Mouse (Mus musculus) CH12.LX (cell line): ENCODE measurements around the gene Klhl3. TPM values are rescaled to one million over a fixed set of nuclear protein-coding genes. Genes with fewer than 3 reads are reported as not detected.

Source experiments
- DNase-seq: peaks from one replicate; pipeline ENCODE4 v3.0.0-alpha.2; 2013; ENCODE audit errors: extremely low read depth
- H3K27ac ChIP-seq: 2 replicates; pipeline ENCODE4 v1.5.1; 2012; ENCODE audit warnings: low read depth, mild to moderate bottlenecking, control low read depth, moderate library complexity; ENCODE audit not compliant: insufficient read depth
- H3K27me3 ChIP-seq: replicated peaks from 2 replicates; pipeline ENCODE3; 2012; ENCODE audit warnings: inconsistent platforms
- H3K36me3 ChIP-seq, 2 experiments: replicated peaks in 1 of 2; 2 replicates each; pipeline versions ENCODE3 to v1.6.1; 2012; ENCODE audit warnings: inconsistent platforms in 1 of 2, low read length in 1 of 2, mild to moderate bottlenecking in 1 of 2, mixed read lengths in 1 of 2, moderate library complexity in 1 of 2; ENCODE audit not compliant: control insufficient read depth in 1 of 2, insufficient read depth in 1 of 2
- H3K4me1 ChIP-seq, 2 experiments: 2 replicates each; pipeline ENCODE4 v1.6.1; 2012; ENCODE audit warnings: inconsistent platforms in 1 of 2, moderate library complexity in 1 of 2; ENCODE audit not compliant: insufficient read depth in 2 of 2, control insufficient read depth in 1 of 2
- H3K4me2 ChIP-seq: 2 replicates; pipeline ENCODE4 v1.6.1; 2012; ENCODE audit warnings: low read depth, mild to moderate bottlenecking, control low read depth; ENCODE audit not compliant: poor library complexity, insufficient read depth, severe bottlenecking
- H3K4me3 ChIP-seq, 3 experiments: fragments of 150-350 bp in 1 of 3; sonication (generic) in 1 of 3; replicated peaks in 1 of 3; 2 replicates each; pipeline versions ENCODE3 to v1.5.1; 2011 to 2012; ENCODE audit warnings: low read depth in 2 of 3, low read length in 2 of 3, mild to moderate bottlenecking in 2 of 3, moderate library complexity in 2 of 3, control low read depth in 1 of 3, improper control_type of control experiment in 1 of 3, inconsistent platforms in 1 of 3, mixed read lengths in 1 of 3; ENCODE audit not compliant: poor library complexity in 1 of 3
- H3K79me2 ChIP-seq: replicated peaks from 2 replicates; pipeline ENCODE4 v1.6.1; 2012; ENCODE audit warnings: mild to moderate bottlenecking, moderate library complexity; ENCODE audit not compliant: control insufficient read depth, poor library complexity, insufficient read depth, severe bottlenecking; ENCODE audit errors: extremely low read depth
- H3K9ac ChIP-seq: 2 replicates; pipeline ENCODE4 v1.6.1; 2012; ENCODE audit warnings: low read depth, mild to moderate bottlenecking, control low read depth, moderate library complexity; ENCODE audit not compliant: insufficient read depth
- H3K9me3 ChIP-seq: replicated peaks from 2 replicates; pipeline ENCODE3; 2012; ENCODE audit warnings: low read length, inconsistent platforms, mixed read lengths
- CHD2 ChIP-seq: IDR thresholded peaks from 2 replicates; pipeline ENCODE4 v1.6.1; 2011; ENCODE audit warnings: low read length, improper control_type of control experiment
- ELF1 ChIP-seq: IDR thresholded peaks from 2 replicates; pipeline ENCODE4 v1.6.1; 2014; ENCODE audit warnings: low read depth, mild to moderate bottlenecking, inconsistent platforms, low read length, improper control_type of control experiment
- EP300 ChIP-seq: IDR thresholded peaks from 2 replicates; pipeline ENCODE4 v1.6.1; 2011; ENCODE audit warnings: low read length, improper control_type of control experiment
- ETS1 ChIP-seq: conservative IDR thresholded peaks from 2 replicates; pipeline ENCODE4 v1.6.1; 2012; ENCODE audit warnings: low read depth, mild to moderate bottlenecking, inconsistent platforms, low read length, improper control_type of control experiment, moderate library complexity
- GABPA ChIP-seq: IDR thresholded peaks from 2 replicates; pipeline ENCODE4 v1.6.1; 2012; ENCODE audit warnings: low read depth, low read length, improper control_type of control experiment, inconsistent platforms; ENCODE audit not compliant: insufficient replicate concordance
- HCFC1 ChIP-seq: IDR thresholded peaks from 2 replicates; pipeline ENCODE4 v1.6.1; 2012; ENCODE audit warnings: low read depth, mild to moderate bottlenecking, inconsistent platforms, low read length, improper control_type of control experiment
- IRF4 ChIP-seq: IDR thresholded peaks from 2 replicates; pipeline ENCODE4 v1.6.1; 2014; ENCODE audit warnings: low read depth, mild to moderate bottlenecking, inconsistent platforms, low read length, improper control_type of control experiment
- JUN ChIP-seq: IDR thresholded peaks from 2 replicates; pipeline ENCODE4 v1.6.1; 2011; ENCODE audit warnings: low read depth, mild to moderate bottlenecking, low read length, improper control_type of control experiment, moderate library complexity; ENCODE audit not compliant: insufficient read depth
- MAFK ChIP-seq: IDR thresholded peaks from 2 replicates; pipeline ENCODE4 v1.6.1; 2011; ENCODE audit warnings: low read length, improper control_type of control experiment; ENCODE audit not compliant: insufficient replicate concordance
- MAX ChIP-seq: IDR thresholded peaks from 2 replicates; pipeline ENCODE4 v1.6.1; 2011; ENCODE audit warnings: low read length, improper control_type of control experiment
- MAZ ChIP-seq: IDR thresholded peaks from 2 replicates; pipeline ENCODE4 v1.6.1; 2012; ENCODE audit warnings: low read depth, mild to moderate bottlenecking, inconsistent platforms, low read length, improper control_type of control experiment, moderate library complexity
- MEF2A ChIP-seq: IDR thresholded peaks from 2 replicates; pipeline ENCODE4 v1.6.1; 2014; ENCODE audit warnings: low read depth, mild to moderate bottlenecking, inconsistent platforms, low read length, improper control_type of control experiment, borderline replicate concordance
- MXI1 ChIP-seq: IDR thresholded peaks from 2 replicates; pipeline ENCODE4 v1.6.1; 2011; ENCODE audit warnings: mild to moderate bottlenecking, low read depth, low read length, improper control_type of control experiment
- MYC ChIP-seq: IDR thresholded peaks from 2 replicates; pipeline ENCODE4 v1.6.1; 2011; ENCODE audit warnings: low read depth, mild to moderate bottlenecking, improper control_type of control experiment, low read length
- POLR2A ChIP-seq: IDR thresholded peaks from 2 replicates; pipeline ENCODE4 v1.6.1; 2011; ENCODE audit warnings: low read depth, mild to moderate bottlenecking, improper control_type of control experiment, low read length
- POLR2AphosphoS2 ChIP-seq: IDR thresholded peaks from 2 replicates; pipeline ENCODE4 v1.6.1; 2011; ENCODE audit warnings: low read depth, low read length, improper control_type of control experiment
- RAD21 ChIP-seq: IDR thresholded peaks from 2 replicates; pipeline ENCODE4 v1.6.1; 2011; ENCODE audit warnings: low read depth, mild to moderate bottlenecking, low read length, improper control_type of control experiment, moderate library complexity
- RCOR1 ChIP-seq: conservative IDR thresholded peaks from 2 replicates; pipeline ENCODE4 v1.6.1; 2012; ENCODE audit warnings: low read depth, mild to moderate bottlenecking, inconsistent platforms, low read length, improper control_type of control experiment
- TBP ChIP-seq: conservative IDR thresholded peaks from 2 replicates; pipeline ENCODE4 v1.6.1; 2011; ENCODE audit warnings: low read depth, low read length, improper control_type of control experiment
- TCF12 ChIP-seq: IDR thresholded peaks from 2 replicates; pipeline ENCODE4 v1.6.1; 2014; ENCODE audit warnings: low read depth, mild to moderate bottlenecking, inconsistent platforms, low read length, improper control_type of control experiment
- USF1 ChIP-seq: IDR thresholded peaks from 2 replicates; pipeline ENCODE4 v1.6.1; 2014; ENCODE audit warnings: low read depth, mild to moderate bottlenecking, inconsistent platforms, low read length, improper control_type of control experiment
- ZC3H11A ChIP-seq: IDR thresholded peaks from 2 replicates; pipeline ENCODE4 v1.6.1; 2012; ENCODE audit warnings: low read depth, mild to moderate bottlenecking, inconsistent platforms, low read length, improper control_type of control experiment
- ZKSCAN1 ChIP-seq: IDR thresholded peaks from 2 replicates; pipeline ENCODE4 v1.6.1; 2012; ENCODE audit warnings: low read depth, inconsistent platforms, low read length, improper control_type of control experiment, borderline replicate concordance
- ZMIZ1 ChIP-seq: IDR thresholded peaks from 2 replicates; pipeline ENCODE4 v1.6.1; 2012; ENCODE audit warnings: low read depth, mild to moderate bottlenecking, inconsistent platforms, low read length, improper control_type of control experiment
- ZNF384 ChIP-seq: IDR thresholded peaks from 2 replicates; pipeline ENCODE4 v1.6.1; 2012; ENCODE audit warnings: low read depth, low read length, improper control_type of control experiment, inconsistent platforms
- dilution Hi-C: fragments of 300-500 bp; cut with MboI; formaldehyde crosslinking; loops from 2 replicates; pipeline ENCODE4 v1.14.3; 2020; ENCODE audit warnings: low sequenced_read_pairs; ENCODE audit not compliant: extremely low pct_unique_long_range_greater_than_20kb, extremely low pct_ligation_motif_present
- in situ Hi-C: fragments of 300-500 bp; cut with MboI; formaldehyde crosslinking; loops from 3 replicates; pipeline ENCODE4 v1.14.3; 2019; ENCODE audit warnings: low sequenced_read_pairs, low pct_ligation_motif_present, low pct_unique_long_range_greater_than_20kb, mixed read lengths
- polyA plus RNA-seq: library from polyadenylated mRNA; unstranded; fragments of >175 nt; gene quantifications from 2 replicates; pipeline ENCODE4 v1.2.1, GENCODE M21; 2012; ENCODE audit warnings: low read depth; ENCODE audit not compliant: insufficient read length
- total RNA-seq, 2 experiments: library from RNA; depleted of rRNA; stranded (reverse); fragments of 300-350 nt in 1 of 2; fragments of >200 nt in 1 of 2; gene quantifications; 2 replicates each; pipeline ENCODE4 v1.2.3; 2012 to 2014

Gene Klhl3
- total and polyA plus RNA-seq, 3 experiments = not detected

DNA sequence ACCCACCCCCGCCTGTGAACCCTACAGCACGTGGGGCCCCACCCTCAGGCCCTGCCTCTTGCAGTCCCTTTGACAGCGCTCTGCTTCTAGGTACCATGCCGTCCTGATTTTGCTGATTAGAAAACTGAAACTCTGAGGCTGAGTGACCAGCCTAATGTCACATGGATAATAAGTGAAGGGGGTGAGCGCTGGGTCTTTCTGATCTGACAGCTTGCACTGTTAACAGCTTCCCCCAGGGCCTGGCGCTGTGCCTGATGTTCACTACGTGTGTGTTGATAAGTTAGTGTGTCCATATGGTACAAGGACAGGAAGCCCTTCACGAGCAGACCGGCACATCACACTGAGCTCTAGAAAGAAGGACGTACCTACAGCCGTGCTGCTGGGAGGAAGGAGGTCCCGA, 130.1 kb downstream of the Klhl3 start:
- Histone ChIP-seq H3K4me2 (no peak overlapping the region), H3K36me3 (no peaks in the 10 kb centered on the region), H3K4me3 (no peak overlapping the region), H3K4me1 (no peaks in the 10 kb centered on the region), H3K9ac (no peak overlapping the region), H3K9me3 (peaks cover 80% of the 10 kb centered on the region), H3K79me2 (no peaks in the 10 kb centered on the region), H3K27me3 (no peaks in the 10 kb centered on the region), H3K27ac (no peak overlapping the region)
- in situ Hi-C loops = no loop called here
- TF ChIP-seq ELF1 (no peak), CHD2 (no peak), TCF12 (no peak), GABPA (no peak), MAX (no peak), ZKSCAN1 (no peak), MXI1 (no peak), ZNF384 (no peak), MYC (no peak)
- no peak for DNase-seq
- dilution Hi-C loops = no loop called here

DNA sequence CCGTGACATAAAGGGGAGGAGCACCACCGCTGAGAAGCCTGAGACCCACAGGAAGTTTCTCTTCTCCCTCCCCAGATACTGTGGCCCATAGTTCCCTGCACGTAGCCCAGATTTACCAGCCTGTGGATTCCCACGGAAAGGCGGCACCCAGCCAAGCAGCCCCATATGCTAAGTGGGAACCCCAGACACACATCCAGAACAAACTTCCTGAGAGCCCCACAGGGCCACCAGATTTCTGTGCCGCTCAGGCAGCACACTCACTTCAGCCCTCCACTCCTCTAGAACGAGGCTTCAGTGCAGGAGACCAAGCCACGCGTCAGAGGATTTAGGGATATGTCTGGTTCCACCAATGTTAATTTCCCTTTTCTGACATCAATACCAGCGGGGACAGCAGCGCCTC, 130.5 kb downstream of the Klhl3 start:
- H3K4me1 ChIP-seq = no peaks in the 10 kb centered on the region
- H3K9ac ChIP-seq = no peak overlapping the region
- H3K4me2 ChIP-seq = no peak overlapping the region
- H3K27me3 ChIP-seq = no peaks in the 10 kb centered on the region
- H3K36me3 ChIP-seq = no peaks in the 10 kb centered on the region
- H3K9me3 ChIP-seq = peaks cover 78% of the 10 kb centered on the region
- H3K27ac ChIP-seq = no peak overlapping the region
- in situ Hi-C loops (no loop called here), dilution Hi-C loops (no loop called here)
- no peak for DNase-seq
- no peaks in the 10 kb centered on the region for H3K79me2 ChIP-seq
- TF ChIP-seq USF1 (no peak), MAZ (no peak), MEF2A (no peak), RAD21 (no peak), TBP (no peak), POLR2AphosphoS2 (no peak), POLR2A (no peak), CHD2 (no peak), ETS1 (no peak), EP300 (no peak), MAX (no peak), MAFK (no peak), ZMIZ1 (no peak), ZC3H11A (no peak), ZNF384 (no peak), JUN (no peak), HCFC1 (no peak), IRF4 (no peak), RCOR1 (no peak), TCF12 (no peak)
- no peak overlapping the region for H3K4me3 ChIP-seq
